Mouse (Mus musculus) heart, postnatal 4 days (tissue): Measurements from ENCODE around the gene Cab39l. TPM values are rescaled to one million over a fixed set of nuclear protein-coding genes. Genes with fewer than 3 reads are reported as not detected.
"Not testable (repeated sequence)": the region's sequence is repeated elsewhere in the genome, so short reads cannot be mapped to it uniquely, and the experiment has no call there.

Experiments used
- DNase-seq: peaks from one replicate; pipeline ENCODE4 v3.0.0; 2021
- total RNA-seq, 2 experiments: library from RNA; stranded (reverse); gene quantifications; 2 replicates each; pipeline ENCODE4 v1.2.3; 2021

Gene Cab39l
- total RNA-seq, 2 experiments from 2014 or later, result 19.3 to 22.5 TPM

- peak; percentile 27 for DNase-seq
These were observed 149.8 kb downstream of the Cab39l start for GRCm38 (mm10) chr14:59590614-59591013.

DNA sequence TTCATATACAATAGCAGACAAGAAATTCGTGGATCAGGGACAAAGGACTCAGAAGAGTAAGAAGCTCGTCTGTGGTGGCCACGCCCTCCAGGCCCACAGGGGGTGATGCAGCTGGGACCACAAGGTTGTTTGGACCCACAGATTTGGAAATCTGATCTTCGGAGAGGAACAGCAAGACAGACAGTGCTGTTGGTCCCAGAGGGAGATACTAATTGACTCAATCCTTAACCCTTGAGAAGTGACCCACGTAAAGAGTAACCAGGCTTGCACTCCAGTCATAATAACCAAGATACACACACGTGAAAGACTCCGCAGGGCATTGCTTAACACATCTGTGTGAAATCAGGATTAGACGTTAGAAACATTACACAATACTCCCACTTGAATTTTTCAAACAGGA is 151.1 kb downstream of the Cab39l start:
- DNase-seq, result no peak

DNA sequence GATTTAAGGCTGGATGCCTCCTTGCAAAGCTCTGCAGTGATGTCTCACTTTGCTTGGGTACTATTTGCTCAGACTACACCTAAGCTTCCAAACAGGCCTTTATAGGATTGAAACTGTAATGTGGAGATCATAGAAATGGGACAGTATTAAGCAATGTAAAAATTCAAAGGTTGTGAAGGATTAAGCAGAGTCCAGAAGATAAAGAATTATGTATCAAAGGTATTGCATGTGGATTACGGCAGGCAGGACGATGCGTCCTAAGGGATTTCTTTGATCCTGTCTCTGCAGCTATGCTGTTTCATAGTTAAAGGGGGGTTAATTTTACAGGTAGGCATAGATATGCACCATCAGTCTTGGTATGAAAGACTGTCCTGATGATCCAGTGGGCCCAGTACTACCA is 151.8 kb downstream of the Cab39l start:
- DNase-seq, result no peak

DNA sequence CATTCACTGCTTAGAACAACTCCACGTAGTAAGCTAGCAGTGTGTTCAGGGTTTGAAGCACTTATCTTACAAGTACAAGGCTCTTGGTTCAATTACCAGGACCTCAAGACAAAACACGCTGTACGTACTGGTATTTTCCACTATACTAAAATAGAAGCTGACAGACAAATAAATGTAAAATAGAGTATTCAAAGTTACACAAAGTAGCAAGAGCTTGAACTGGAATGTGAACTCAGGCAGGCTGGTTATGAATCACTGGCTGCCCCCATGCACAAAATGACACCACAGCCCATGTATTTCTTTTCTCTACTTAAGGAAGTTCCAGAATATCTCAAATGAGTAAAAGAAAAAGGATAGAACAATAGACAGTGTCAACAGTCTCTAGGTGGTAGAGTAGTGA is 154.2 kb downstream of the Cab39l start:
- DNase-seq, result no peak

GRCm38 (mm10) chr14:59597398-59598259 is 156.9 kb downstream of the Cab39l start, which contains the start of gene Cdadc1:
Gene Cdadc1 (minus strand): TSS chr14:59597959.
- DNase-seq, result peak; percentile 98

DNA sequence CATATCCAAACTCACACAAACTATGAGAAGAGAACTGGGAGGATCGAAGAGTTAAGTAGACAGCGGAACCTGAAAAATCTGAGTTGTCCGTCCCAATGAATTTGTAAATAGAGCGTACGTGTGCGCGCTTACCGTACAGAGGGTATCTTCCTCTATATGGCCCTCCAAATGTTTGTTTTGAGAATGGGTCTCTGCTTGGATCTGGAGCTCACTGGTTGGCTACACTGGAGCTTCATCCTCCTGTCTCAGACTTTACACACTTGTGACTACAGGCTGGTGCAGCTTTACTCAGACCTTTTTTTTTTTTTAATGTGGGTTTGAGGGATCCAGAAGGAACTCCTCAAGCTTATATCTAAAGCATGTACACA is 157.5 kb downstream of the Cab39l start:
- DNase-seq, result no peak

DNA sequence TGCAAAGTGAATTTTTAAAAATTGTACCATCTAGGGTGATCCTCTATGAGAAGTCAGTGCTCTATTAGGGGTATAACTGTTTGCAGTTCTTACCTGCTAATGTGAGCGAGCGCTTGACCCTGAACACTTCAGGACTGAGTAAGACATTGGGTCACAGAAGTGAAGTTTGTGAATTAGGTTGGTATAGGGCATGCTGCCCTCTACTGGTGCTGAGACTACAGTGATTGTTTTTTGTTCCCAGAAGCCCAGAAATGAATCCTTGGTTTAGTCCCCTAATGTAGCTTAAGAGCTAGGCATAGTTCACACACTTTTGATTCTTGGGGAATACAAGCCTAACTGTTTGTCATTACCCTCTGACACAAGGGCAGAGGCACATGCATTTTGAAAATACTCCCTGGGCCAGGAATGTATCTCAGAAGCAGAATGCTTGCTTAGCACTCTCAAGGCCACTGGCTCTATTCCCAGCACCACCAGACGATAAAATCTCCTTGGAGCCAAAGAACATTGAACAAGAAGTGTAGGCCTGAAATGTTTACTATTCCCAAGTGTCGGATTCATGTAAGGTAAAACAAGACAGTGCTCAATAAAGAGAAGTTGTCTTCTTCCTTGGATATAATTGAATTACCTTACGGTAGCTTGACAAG is 163.4 kb downstream of the Cab39l start:
- peak; percentile 35 for DNase-seq

DNA sequence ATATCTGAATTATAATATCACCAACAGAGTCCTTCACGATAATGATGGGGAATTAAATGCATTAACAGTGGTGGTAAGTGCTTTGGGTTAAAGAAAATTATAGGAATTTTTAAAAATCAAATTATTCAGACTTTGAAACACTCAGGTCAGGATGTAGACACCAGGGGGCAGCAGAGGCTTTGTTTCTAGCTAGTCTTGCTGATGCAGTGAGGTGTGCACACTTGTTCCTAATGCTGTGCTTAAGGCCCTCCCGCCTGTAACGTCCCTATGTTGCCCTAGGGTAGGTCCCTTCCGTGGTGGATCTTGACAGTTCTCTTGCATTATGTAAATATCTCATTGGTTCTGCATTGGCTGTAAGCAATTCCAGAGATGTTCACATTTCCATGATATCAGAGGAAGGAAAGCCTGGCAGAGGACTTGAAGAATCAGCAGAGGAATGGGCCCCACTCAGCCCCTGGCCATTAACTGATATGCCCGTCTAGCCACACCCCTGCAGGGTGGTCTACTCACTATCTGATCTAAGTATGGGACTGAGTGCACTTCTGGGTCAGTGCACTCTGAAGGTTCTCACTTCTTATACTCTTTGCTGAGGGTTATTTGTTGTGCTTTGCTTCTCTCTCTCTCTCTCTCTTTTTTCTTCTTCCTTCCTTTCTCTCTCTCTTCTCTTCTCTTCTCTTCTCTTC is 165.0 kb downstream of the Cab39l start:
- DNase-seq, result peak; percentile 81

- no peak for DNase-seq
These were observed 166.2 kb downstream of the Cab39l start for GRCm38 (mm10) chr14:59607021-59607420.

GRCm38 (mm10) chr14:59612920-59613625 is 172.3 kb downstream of the Cab39l start:
- DNase-seq, result peak; percentile 79

GRCm38 (mm10) chr14:59614149-59614548 is 173.4 kb downstream of the Cab39l start:
- DNase-seq, result not testable (repeated sequence)

- DNase-seq, result no peak
These were observed 176.0 kb downstream of the Cab39l start for GRCm38 (mm10) chr14:59616802-59617201.

DNA sequence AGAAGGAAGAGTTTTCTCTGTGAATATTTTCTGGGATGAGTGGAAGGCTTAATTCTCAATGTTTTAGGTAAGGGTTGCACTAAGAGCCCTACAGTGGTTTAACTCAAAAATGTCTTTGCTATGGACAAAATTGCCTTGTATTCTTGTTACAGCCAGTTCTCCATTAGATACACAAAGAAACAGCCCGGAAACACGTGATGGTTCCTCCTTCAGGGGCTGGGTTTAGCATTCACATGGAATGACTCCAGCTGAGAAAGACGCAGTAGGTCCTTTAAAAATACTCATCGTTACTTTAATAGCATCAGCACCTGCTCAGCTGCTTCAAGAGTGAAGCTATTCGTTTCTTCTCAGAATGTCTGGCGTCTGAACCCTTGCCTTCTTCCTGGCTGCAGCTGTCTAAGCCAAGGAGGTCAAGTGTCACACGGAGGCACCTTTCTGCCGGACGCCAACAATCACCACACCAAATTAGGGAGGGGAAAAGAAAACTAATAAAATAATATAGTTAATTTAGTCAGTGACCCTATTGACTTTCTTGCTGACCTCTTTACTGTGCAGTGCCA is 183.6 kb downstream of the Cab39l start:
- no peak for DNase-seq

DNA sequence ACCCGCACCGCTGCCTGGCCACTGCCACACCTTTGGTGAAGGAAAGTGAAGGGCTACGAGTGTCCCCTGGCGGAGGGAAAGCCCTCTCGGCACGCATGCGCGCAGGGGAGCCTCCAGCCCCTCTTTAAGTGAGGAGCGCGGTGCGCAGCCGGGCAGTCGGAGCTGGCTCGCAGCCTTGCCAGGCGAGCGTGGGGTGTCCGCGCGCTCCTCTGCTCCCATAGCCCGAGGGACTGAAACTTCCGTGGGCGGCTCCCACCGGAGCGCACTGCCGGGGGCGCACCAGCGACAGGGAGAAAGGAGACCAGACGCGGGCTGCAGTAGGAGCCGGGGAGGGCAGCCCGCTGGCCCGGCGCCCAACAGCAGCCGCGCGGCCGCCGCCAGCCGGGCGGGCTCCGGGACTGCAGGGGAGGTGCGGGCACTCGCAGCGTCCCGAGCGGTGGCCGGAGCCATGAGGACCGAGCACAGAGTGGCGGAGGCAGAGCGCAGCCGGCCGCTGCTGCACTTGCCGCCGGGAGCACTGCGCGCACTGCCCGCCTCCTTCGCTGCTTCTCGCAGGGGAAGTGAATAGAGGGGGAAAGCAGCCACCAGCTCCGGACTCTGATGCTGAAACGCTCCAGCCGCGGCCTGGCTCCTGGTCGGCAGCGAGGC is 184.5 kb downstream of the Cab39l start, which contains the start of gene Shisa2:
Gene Shisa2 (plus strand): TSS at position 151 of the 648 bp plus-strand sequence.
- peak; percentile 84 for DNase-seq

GRCm38 (mm10) chr14:59625806-59626364 is 185.1 kb downstream of the Cab39l start:
- peak; percentile 41 for DNase-seq

GRCm38 (mm10) chr14:59626711-59627110 is 185.9 kb downstream of the Cab39l start:
- DNase-seq, result no peak

DNA sequence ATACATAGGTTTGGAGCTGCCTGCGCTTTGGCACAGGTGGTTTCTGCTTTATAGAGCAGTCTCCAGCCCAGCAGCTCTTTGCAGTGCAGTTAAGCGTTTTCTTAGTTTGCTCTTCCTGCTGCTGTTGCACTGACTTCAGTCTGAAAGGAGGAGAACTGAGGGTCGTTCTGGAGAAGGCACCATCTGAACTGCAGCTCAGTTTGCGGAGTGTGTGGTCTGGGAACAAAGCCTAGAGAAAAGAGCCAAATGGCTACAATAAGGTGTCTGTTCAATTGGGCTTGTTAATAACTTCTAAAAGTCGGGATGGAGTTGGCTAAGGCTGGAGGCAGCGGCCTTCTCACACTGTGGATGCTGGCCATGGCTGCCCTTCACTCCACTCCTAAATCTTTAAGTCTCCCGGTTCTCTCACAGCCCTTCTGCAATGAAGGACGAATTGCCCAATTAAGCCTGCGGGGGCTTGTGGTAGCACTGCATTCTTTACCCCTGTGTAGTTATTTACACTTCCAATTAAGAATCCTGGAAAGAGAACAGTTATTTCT is 186.4 kb downstream of the Cab39l start:
- DNase-seq, result no peak

DNA sequence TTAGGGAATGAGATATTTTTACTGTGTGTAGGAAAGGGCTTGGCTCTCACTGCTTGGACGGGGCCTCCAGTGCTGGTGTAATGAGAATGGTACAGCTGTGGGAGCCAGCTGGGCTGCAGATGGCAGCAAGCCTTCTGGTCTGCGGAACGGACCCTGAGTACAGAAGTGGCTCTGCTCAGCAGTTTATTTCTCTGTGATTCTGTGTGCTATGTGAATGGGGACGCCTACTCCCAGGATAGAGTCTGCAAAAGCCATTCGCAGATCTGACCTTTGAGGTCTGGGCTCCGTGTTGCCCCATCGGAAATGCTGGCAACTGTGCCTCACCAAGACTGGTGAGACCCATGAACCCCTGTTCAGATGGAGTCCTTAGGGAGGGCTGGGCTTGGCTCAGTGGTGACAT is 187.1 kb downstream of the Cab39l start:
- no peak for DNase-seq

DNA sequence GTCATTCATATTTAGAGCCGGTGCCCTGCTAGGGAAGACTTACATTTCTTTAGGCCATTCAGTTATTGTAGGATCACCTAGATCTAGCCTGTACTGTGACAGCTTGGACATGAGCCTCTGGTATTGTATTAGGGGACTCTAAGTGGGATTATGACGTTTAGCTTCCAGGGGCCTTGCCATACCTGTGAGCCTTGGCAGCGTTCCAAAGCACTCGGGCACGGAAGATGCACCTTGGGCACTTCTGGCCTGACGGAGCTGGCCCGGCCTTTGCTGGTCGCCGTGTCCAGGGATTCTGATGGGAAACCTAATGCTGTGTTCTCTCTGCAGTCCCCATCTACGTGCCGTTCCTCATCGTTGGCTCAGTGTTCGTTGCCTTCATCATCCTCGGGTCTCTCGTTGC is 188.5 kb downstream of the Cab39l start:
- no peak for DNase-seq

DNA sequence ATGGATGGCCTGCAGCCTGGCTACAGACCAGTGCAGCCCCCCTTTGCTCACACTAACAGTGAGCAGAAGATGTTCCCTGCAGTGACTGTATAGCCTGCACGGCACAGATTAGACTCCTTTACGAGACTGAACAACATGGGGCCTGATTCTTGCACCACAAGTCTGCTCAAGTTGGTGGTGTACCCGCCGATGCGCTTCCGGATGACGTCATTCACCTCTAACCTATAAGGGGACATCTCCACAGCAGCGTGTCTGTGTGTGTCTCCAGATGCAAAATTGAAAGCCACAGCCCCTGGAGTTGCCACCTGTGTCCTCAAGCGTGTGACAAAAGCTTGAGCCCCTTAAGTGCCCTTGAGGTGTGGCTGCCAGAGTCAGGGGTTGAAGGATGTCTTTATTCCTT is 189.3 kb downstream of the Cab39l start:
- DNase-seq, result no peak

DNA sequence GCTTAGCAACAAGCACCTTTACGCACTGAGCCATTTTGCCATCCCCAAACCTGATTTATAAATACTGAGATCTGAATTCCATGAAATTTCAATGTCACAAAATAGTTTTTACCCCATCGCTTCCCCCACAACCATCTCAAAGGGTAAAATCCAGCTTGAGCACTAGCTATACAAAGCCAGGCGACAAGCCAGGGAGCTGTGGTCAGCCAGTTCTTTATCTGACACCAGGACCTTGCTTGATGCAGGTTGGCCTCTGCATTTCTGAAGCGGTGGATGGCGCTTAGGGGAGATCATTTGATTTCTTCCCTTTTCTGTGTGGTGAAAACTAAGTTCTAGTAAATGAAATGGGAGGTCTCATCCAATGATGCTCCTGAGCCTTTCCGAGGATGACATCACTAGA is 191.3 kb downstream of the Cab39l start:
- no peak for DNase-seq
